Mouse (Mus musculus) retina, postnatal 1 day (tissue): ENCODE results near the gene Adamtsl5.
"Not testable (repeated sequence)": the region's sequence is repeated elsewhere in the genome, so short reads cannot be mapped to it uniquely, and the experiment has no call there.

ENCODE experiments used
- DNase-seq: peaks from one replicate; pipeline ENCODE4 v3.0.0-alpha.2; 2012

Gene Adamtsl5

DNA sequence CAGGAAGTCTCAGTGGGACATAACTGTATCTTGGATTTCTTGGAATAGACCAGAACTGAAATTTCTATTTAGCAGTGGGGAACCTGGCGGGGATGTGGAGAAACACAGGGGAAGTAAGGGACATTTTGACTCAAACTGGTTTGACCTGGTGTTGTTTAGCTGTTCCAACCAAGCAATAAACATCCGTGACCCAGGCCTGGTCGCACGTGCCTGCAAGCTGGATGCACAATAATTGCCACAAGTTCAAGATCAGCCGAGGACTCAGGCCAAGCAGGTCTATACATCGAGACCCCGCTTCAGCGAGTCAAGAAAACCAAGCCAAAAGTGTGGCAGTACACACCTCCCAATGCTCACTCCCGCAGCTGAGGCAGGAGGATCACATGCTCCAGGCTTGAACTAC lies 23.8 kb upstream of the Adamtsl5 start:
- DNase-seq = no peak

DNA sequence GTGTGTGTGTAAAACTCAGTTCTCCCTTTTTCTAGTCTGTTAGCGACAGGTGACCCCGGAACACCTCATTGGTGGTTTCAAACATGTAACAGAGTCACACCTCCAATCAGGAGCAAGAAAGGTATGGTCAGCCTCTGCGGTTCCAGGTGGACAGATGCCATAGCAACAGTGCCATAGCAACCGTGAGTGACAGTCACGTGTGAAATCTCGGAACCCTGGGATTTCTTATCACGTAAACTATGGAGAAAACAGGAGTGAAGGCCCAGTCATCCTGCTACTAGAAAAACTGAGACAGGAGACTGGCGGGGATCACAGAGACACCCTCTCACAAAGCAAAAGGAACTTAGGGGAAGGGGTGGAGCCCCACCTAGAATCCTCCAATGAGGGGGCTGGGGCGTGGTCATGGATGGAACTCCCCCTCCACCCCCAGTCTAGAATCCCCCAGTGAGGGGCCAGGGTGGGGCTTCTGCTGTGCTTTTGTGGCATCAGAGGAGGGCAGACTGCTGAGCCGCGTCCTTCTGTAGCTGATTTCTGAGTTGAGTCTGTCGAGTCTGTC lies 23.3 kb upstream of the Adamtsl5 start:
- DNase-seq = peak; percentile 87

DNA sequence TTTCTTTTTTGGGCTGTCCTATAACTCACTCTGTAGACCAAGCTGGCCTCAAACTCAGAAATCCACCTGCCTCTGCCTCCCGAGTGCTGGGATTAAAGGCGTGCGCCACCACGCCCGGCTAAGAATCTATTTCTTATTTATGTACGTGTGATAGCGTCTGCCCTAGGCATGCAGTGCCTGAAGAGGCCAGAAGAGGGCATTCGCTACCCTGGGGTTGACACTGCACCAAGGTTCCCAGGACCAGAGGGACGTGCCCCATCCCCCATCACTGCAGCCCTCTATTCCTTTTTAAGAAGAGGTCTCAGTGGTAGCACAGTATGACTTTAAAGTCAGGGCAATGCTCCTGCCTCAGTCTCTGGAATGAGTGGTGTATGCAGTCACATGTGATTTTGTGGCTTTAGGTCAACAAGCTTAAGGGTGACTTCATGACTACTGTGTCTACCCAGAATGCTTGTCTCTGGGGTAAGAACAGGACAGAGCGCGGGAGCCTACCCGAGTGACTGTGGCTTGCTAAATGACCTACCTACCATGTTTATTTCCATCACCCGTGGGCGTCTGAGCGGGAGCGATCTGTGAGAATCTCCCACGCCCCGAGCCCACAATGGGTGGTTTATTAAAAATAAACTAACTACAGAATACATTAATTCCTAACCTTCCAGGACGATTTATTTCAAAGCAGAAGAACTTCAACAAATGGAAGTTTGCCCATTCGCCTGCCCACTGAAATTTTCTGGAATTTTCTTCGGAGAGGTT lies 22.0 kb upstream of the Adamtsl5 start:
- no peak for DNase-seq

DNA sequence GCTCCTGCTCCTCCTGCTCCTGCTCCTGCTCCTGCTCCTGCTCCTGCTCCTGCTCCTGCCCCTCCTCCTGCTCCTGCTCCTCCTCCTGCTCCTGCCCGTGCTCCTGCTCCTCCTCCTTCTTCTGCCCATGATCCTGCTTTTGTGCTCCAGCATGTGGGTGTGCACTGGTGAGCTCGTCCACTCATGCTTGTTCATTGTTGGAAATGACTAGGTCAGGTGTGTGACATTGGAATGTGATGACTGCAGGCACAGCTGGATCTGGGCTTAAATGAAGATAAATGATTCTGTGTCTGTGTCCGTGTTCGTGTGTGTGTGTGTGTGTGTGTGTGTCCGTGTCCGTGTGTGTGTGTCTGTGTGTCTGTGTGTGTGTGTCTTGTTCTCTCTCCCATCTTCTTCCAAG lies 20.2 kb upstream of the Adamtsl5 start:
- DNase-seq = peak; percentile 23

DNA sequence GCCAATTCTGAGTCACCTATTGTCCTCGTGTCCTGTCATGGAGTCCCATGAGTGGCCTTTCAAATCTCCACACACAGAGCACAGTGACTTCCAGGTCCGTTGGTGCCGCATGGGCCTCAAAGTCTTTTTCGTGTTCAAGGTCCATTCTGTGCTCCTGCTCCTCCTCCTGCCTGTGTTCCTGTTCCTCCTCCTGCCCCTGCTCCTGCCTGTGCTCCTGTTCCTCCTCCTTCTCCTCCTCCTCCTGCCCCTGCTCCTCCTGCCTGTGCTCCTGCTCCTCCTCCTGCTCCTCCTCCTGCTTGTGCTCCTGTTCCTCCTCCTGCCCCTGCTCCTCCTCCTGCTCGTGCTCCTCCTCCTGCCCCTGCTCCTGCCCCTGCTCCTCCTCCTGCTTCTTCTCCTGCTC lies 19.7 kb upstream of the Adamtsl5 start:
- peak; percentile 46 for DNase-seq

DNA sequence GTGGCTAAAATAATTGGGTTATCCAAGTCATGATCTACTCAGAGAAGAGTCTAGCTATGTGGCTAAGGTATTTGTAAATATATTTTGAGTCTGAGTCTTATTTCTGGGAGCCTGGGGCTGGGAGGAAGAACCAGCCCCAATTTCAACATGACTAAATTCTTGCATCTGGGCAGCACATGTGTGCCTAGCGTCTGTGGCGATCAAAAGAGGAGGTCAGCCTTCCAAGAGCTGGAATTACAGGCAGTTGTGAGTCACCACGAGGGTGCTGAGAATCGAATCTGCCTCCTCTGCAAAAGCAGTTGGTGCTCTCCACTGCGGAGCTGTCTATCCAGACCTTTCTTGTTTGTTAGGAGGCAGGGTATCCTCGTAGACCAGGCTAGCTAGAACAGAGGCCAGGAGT lies 17.5 kb upstream of the Adamtsl5 start:
- DNase-seq = no peak

DNA sequence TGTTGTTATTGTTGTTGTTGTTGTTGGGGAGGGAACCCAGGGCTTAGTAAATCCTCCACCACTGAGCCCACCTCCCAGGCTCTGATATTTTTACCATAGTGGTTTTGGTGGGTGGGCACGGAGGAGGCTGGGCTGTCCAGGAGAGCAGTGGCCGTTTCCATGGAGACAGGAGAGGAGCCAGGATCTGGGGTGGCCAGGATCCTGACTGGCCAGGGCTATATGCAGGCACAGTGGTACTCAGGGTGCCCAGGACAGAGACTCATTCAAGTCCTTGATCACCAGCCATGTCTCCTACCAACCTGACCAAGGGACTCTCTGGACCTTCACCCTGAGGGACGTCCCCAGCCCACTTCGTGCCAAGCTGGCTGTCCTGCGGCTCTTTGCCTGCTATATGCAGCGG lies 15.5 kb upstream of the Adamtsl5 start:
- DNase-seq = peak; percentile 10

DNA sequence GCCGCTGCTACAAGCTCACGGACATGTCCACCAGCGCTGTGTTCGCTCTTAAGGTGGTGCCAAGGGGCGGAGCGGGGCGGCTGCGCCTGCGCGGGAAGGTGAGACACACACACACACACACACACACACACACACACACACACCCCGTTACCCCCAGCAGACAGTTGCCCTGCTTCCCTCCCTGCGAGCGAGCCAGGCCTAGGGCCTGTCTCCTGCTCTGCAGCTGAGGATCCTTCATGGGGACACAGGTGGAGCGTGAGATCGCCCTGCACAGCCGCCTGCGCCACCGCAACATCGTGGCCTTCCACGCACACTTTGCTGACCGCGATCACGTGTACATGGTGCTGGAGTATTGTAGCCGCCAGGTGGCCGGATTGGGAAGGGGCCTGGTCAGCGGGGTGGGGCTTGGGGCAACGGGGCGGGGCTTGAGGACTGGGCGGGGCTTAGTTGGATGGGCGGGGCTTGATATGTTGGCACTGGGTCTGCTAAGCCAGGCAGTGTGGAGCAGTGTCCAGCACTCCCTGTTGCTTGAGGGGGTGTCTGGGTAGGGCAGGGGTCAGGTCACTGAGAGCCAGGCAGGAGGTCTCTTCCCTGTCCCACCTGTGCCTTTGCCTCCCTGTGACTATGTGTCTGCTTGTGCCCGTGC lies 9.9 kb upstream of the Adamtsl5 start:
- peak; percentile 71 for DNase-seq

DNA sequence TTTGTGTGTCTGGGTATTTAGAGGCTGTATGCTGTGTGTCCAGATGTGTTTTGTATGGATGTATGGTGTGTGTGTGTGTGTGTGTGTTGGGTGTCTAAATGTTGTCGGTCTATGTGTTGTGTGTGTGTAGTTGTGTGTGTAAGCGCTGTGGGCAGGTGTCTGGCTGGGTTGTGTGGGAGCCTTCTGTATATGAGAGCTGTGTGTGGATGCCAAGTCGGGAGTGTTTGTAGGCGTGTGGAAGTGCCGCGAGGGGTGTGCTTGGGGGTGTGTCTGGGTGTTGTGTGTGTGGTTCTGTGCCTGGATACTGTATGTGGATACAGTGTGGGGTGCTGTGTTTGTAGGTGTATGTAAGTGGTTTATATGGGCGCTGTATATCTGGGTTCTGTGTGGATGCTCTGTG lies 9.1 kb upstream of the Adamtsl5 start:
- no peak for DNase-seq

DNA sequence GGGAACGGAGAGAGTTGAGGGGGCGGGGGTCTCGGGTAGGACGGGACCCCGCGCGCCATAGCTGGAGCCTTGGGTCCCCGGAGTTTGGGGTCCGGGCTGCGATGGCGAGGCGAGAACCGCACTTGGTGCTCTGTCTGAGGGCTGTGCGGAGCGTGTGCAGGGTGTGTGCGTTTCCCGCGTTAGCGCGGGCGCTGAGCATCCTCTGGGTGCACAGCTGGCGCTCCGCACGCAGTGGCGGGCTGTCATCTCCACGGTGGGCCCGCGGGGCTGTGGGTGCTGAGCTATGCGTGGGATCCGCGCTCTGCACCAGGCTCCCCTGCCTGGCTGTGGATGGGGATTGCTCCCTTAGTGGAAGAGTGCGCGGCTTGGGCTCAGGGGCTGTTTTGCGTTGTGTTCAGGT lies 8.5 kb upstream of the Adamtsl5 start:
- DNase-seq = no peak

DNA sequence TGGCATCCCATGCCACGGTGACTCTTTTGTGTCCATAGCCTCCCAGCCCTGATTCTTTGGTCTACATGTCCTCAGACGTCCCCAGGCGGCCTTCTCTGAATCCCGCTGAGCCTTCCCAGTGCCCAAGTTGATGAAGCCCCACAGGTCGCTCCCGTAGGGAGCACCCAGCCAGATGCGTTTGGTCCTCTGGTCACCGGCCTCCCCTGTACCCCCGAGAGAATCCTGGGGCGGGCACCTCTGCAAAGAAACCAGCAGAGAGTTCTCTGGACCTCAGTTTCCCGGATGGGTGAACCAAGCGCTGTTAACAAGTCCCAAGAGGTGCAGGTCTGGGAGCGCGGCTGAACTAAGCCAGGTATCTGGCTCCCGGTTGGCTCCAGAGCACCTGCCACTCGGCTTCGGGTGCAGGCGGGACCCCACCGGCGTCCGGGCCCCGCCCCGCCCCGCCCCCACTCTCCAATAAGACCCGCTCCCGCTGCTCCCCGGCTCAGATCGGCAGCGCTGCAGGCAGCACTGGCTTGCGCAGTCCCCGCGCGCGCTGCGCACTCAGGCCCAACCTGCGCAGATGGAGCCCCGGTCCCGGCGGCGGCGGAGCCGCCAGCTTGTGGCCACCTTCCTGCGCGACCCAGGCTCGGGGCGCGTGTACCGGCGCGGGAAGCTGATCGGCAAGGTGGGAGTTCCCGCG lies 7.9 kb upstream of the Adamtsl5 start, which contains the start of gene Plk5:
TSS of gene Plk5 (plus strand) at position 459 of the 682 bp plus-strand sequence.
- DNase-seq = peak; percentile 48

DNA sequence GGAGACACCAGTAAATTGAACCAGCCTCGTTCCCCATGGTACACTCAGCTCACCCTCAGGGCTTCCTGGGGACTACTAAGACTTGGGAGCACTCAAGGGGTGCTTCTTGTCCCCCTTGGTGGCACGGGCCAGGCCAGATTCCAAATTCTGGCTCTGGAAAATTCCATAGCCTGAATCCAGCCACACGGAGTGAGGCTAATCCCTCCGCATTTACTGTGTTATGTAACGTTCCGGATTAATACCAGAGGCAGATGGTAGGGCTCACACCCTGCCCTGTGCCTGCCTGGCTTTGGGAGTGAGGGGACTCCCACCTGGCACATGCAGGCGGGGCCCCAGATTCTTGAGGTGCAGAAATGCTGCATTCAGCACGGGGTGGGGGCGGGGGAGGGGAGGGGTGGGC lies 7.2 kb upstream of the Adamtsl5 start:
- DNase-seq = peak; percentile 59

DNA sequence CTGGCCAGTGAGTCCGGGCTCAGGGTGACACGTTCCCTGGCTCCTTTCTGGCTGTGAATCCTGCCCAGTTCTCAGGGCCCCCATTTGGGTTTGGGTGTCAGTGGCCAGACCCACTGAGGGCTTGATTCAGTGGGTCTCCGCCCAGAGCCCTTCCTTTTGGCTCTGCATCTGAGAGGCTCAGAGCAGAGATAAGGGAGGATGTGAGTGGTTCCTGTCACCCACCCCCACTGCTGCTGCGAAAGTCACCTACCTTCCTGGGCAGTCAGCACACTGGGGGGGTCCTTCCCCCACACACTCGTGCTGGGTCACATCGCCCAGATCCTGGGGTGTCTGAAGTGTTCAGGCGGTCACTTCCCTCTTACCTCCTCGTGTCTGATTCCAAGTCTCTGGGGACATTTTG lies 4.5 kb upstream of the Adamtsl5 start:
- no peak for DNase-seq

DNA sequence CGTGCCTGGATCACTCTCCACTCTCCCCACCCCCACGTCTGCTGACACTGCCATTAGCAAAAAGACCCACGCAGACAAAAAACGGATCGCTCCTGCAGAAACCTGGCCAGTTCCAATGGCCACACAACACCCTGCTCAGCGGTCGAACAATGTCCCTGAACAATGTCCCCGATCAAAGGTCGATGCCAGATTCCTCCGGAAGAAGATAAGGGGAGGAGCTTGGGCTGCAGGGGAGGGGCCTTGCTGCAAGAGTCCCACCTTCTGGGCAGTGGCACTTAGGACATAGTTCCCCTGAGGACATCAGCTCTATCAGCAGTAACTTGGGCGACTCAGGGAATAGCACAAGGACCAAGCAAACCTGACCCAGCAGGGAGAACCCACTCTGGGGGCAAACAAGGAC lies 3.7 kb upstream of the Adamtsl5 start:
- DNase-seq = no peak

DNA sequence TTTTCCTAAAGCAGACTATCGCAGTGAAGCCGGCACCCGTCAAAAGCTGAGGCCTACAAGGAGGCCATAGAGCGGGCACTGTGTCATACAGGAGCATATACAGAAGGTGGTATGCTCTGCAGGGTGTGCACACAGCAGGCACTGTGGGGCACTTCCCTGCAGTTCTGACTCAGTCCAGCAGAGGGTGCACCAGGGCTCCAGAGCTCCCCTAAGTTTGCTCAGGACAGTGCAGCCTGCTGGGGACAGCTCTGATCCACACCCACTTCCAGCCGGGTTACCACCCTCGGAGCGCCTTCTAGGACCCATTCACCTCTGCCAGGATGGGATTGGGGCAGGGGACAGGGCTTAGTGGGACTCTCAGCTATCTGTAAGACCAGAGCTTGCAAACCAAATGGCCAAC lies 2.1 kb upstream of the Adamtsl5 start:
- peak; percentile 88 for DNase-seq

DNA sequence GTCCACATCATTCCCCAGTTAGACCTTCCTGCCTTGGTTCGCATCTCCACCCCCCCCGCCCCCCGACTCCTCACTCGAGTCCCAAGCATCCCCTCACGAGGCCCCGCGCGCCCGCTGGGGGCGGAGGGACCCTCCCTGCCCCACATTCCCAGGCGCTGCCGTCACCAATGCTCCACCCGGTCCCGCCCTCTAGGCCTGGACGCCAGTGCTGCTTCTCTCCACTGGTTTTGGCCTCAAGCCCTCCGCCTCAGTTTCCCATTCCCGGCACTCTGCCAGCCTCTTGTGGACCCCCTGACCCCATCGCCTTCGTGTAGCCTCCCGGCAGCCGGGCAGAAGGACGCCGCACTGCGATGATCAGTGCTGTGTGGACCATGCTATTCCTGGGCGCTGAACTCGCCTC lies 769 bp upstream of the Adamtsl5 start:
- DNase-seq = peak; percentile 69

DNA sequence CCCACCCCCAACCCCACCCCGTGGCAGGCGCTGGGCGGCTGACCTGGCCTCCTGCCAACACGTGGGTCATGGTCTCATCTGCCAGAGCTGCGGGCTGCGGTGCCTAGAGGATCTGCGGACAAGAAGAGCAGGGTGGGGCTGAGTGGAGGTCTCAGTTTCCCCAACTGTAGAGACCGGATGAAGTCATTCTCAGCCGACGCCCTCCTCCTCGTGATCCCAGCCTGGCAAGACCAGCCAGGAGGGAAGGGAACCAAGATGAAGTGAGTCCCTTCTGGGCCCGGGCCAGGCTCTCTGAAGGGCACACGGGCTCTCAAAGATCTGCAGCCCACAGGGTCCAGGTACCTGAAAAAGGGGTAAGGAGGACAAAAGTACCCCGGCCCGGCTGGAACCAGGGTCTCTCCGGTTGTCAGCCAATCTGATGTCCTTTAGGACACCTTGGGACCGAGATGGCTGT lies 671 bp downstream of the Adamtsl5 start:
- DNase-seq = peak; percentile 41

DNA sequence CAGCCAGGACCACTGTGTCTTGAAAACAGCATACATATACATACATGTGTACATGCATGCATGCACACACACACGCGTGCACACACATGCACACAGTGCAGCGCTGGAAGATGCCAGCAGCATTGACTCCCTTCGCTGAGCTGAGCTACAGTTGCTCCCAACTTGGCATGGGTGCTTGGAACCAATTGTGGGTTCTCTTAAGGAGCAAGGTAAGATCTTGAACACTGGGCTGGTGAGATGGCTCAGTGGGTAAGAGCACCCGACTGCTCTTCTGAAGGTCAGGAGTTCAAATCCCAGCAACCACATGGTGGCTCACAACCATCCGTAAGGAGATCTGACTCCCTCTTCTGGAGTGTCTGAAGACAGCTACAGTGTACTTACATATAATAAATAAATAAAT lies 2.3 kb downstream of the Adamtsl5 start:
- DNase-seq = not testable (repeated sequence)

DNA sequence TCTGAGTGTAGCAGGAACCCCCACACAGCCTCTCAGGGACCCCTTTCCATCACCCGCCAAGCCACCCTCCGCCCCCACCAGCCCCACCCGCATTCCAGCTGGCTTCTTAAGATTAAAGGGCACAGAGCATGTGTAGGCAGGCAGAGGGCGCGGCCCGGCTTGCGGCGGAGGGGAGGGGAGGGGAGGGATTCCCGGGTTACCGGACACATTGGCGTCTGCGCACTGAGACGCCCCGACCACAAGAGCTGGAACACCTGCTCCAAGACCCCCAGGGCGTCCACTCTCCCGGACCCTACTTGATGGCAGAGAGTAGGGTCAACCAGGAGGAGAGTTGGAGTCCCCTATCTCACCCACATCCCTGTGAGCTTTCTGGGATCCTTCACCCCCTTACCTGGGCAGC lies 3.1 kb downstream of the Adamtsl5 start:
- DNase-seq = peak; percentile 48

DNA sequence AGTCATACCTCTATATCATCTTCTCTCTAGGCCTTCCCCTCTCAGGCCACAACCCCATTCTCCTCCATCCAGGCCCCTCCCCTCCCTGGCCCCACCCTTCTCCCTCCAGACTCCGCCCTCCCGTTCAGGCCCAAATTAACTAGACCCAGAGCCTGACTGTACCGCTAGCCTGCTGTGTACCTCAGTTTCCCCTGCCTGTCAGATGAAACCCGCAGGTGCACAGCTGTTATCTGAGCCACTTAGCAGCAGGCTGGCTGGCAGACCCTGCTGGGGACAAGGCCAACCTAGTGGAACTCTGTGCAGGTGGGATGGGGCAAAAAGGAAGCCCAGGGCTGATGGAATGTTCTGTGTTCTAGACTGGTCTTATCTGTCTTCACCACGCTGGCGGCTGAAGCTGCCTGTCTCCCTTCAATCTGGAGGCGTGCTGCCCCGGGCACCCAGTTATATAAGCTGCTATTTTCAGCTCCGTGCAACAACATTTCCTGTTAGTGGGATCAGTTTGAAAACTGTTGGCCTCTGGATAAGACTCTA lies 4.0 kb downstream of the Adamtsl5 start:
- no peak for DNase-seq

DNA sequence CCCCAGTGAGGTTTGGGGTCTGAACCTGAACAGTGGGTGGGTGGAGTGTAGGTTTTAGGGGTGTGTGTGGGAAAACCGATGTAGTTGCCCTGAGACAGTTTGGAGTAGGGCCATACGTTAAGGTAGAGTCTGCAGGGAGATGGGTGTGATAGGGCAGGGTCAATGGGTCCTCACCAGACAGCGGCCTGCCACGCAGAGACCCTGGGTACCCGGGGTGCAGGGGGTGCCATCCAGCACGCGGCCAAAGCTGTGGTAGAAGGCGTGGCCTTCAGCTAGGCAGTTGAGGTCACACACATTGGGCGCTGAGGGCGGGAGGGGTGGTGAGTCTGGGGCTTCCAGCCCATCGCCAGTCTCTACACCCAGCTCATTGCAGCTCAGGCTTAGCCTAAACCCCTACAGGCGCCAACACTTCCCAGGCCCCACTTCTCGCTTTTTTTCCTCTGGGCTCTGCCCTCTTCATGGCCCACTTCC lies 4.8 kb downstream of the Adamtsl5 start:
- no peak for DNase-seq

DNA sequence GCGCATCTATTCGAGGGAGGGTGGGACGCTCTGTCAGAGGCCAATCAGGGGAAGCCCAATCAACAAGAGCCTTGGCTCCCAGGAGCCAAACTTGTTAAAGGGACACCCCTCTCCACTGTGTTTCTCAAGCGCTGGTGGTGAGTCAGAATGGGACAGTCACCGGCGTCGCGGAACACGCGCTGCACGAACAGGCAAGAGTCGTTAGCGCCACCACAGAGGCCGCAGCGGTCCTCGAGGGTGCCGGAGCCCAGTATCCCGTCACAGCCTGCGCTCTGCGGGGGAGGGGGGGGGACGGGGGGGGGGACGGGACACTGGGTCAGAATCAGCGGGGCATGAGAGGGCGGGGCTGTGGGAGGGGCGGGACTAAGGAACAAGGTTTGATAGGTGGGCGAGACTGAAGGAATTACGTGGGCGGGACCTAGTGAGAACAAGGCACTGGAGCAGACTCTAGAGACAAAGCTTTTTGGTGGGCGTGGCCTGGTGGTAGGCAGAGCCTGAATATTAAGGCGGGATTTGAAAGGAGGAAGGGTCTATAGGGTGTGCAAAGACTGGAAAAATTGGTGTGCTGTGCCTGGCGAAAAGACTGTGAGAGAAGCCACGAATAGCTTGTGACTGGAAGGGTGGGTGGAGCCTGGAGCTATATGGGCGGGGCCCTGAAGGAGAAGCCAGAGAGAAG lies 5.3 kb downstream of the Adamtsl5 start:
- DNase-seq = peak; percentile 88

DNA sequence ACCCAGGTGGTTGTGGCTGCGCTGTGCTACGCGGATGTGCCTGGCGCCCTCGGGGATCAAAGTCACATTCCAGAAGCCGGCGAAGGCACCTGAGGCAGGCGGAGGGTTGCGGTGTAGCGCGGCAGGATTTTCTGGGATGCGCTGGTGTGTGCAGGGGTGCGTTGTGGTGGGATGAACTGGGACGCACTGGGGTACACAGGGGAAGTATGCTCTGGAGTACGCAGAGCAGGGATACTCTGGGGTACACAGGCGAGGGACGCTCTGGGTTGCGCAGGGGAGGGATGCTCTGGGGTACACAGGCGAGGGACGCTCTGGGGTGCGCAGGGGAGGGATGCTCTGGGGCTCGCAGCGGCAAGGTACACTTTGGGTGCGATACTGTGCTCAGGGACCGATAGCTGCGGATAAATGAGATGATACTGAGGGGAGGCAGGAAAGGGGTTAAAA lies 5.9 kb downstream of the Adamtsl5 start:
- no peak for DNase-seq
